Mouse (Mus musculus): ENCODE measurements around the gene Col6a2. TPM values are rescaled to one million over a fixed set of nuclear protein-coding genes. Genes with fewer than 3 reads are reported as not detected.

The Col6a2 gene
- polyA plus RNA-seq, 1 experiment, result 63.3 TPM

- Histone ChIP-seq H3K27me3 (ENCODE audit: control insufficient read depth, insufficient read depth, insufficient read length) (peaks cover 36% of the 10 kb centered on the region), H3K4me2 (ENCODE audit: low read depth) (no peak overlapping the region), H3K4me3 (no peak overlapping the region), H3K79me2 (ENCODE audit: control insufficient read depth, insufficient read depth) (no peaks in the 10 kb centered on the region), H3ac (ENCODE audit: control insufficient read depth, insufficient read length) (no peak overlapping the region), H3K36me3 (ENCODE audit: control insufficient read depth, insufficient read depth) (no peaks in the 10 kb centered on the region)
- TF ChIP-seq TCF3 (IDR thresholded peaks at IDR 0.05; ENCODE audit: insufficient read length, low read depth) (no peak), E2F4 (IDR thresholded peaks at IDR 0.05; ENCODE audit: insufficient read depth) (no peak), TCF12 (IDR thresholded peaks at IDR 0.05; ENCODE audit: insufficient read depth, poor library complexity, severe bottlenecking) (no peak), SRF (IDR thresholded peaks at IDR 0.05; ENCODE audit: control insufficient read depth, insufficient read length, low read depth) (no peak), POLR2AphosphoS2 (IDR thresholded peaks at IDR 0.05; ENCODE audit: insufficient read length, low read depth) (no peak), CEBPB (IDR thresholded peaks at IDR 0.05; ENCODE audit: insufficient read depth, poor library complexity, severe bottlenecking) (no peak), MAX (IDR thresholded peaks at IDR 0.05; ENCODE audit: low read depth) (no peak), MYOG (IDR thresholded peaks at IDR 0.05; ENCODE audit: control insufficient read depth in 1 of 3, insufficient read depth in 1 of 3, insufficient read length in 2 of 3, low read depth in 2 of 3) (no peak), USF1 (IDR thresholded peaks at IDR 0.05; ENCODE audit: low read depth) (no peak), MYOD1 (IDR thresholded peaks at IDR 0.05; ENCODE audit: control insufficient read depth in 1 of 3, insufficient read length in 2 of 3, low read depth in 2 of 3) (no peak), POLR2A (IDR thresholded peaks at IDR 0.05; ENCODE audit: insufficient read length, low read depth) (no peak), REST (IDR thresholded peaks at IDR 0.05; ENCODE audit: insufficient read depth, insufficient read length) (no peak)
Observed at GRCm38 (mm10) chr10:76572151-76572550, 51.3 kb downstream of the Col6a2 start.

- TF ChIP-seq TCF3 (IDR thresholded peaks at IDR 0.05; ENCODE audit: insufficient read length, low read depth) (no peak), REST (IDR thresholded peaks at IDR 0.05; ENCODE audit: insufficient read depth, insufficient read length) (no peak), MYOD1 (IDR thresholded peaks at IDR 0.05; ENCODE audit: control insufficient read depth in 1 of 3, insufficient read length in 2 of 3, low read depth in 2 of 3) (no peak), TCF12 (IDR thresholded peaks at IDR 0.05; ENCODE audit: insufficient read depth, poor library complexity, severe bottlenecking) (no peak), POLR2A (IDR thresholded peaks at IDR 0.05; ENCODE audit: insufficient read length, low read depth) (no peak), CEBPB (IDR thresholded peaks at IDR 0.05; ENCODE audit: insufficient read depth, poor library complexity, severe bottlenecking) (no peak), MAX (IDR thresholded peaks at IDR 0.05; ENCODE audit: low read depth) (no peak), MYOG (IDR thresholded peaks at IDR 0.05; ENCODE audit: control insufficient read depth in 1 of 3, insufficient read depth in 1 of 3, insufficient read length in 2 of 3, low read depth in 2 of 3) (no peak), E2F4 (IDR thresholded peaks at IDR 0.05; ENCODE audit: insufficient read depth) (no peak), USF1 (IDR thresholded peaks at IDR 0.05; ENCODE audit: low read depth) (no peak), SRF (IDR thresholded peaks at IDR 0.05; ENCODE audit: control insufficient read depth, insufficient read length, low read depth) (no peak), POLR2AphosphoS2 (IDR thresholded peaks at IDR 0.05; ENCODE audit: insufficient read length, low read depth) (no peak)
- Histone ChIP-seq H3K4me2 (ENCODE audit: low read depth) (no peak overlapping the region), H3K4me3 (no peak overlapping the region), H3ac (ENCODE audit: control insufficient read depth, insufficient read length) (no peak overlapping the region), H3K36me3 (ENCODE audit: control insufficient read depth, insufficient read depth) (no peaks in the 10 kb centered on the region), H3K79me2 (ENCODE audit: control insufficient read depth, insufficient read depth) (no peaks in the 10 kb centered on the region), H3K27me3 (ENCODE audit: control insufficient read depth, insufficient read depth, insufficient read length) (peaks cover 37% of the 10 kb centered on the region)
Observed at GRCm38 (mm10) chr10:76571070-76571469, 52.4 kb downstream of the Col6a2 start.

GRCm38 (mm10) chr10:76569996-76570685 lies 53.3 kb downstream of the Col6a2 start:
- H3K27me3 ChIP-seq (ENCODE audit: control insufficient read depth, insufficient read depth, insufficient read length), result peaks cover 35% of the 10 kb centered on the region
- no peak for TF ChIP-seq USF1 (IDR thresholded peaks at IDR 0.05; ENCODE audit: low read depth)
- no peak for TF ChIP-seq MYOG (IDR thresholded peaks at IDR 0.05; ENCODE audit: control insufficient read depth in 1 of 3, insufficient read depth in 1 of 3, insufficient read length in 2 of 3, low read depth in 2 of 3)
- no peak for TF ChIP-seq POLR2A (IDR thresholded peaks at IDR 0.05; ENCODE audit: insufficient read length, low read depth)
- no peak for TF ChIP-seq CEBPB (IDR thresholded peaks at IDR 0.05; ENCODE audit: insufficient read depth, poor library complexity, severe bottlenecking)
- no peaks in the 10 kb centered on the region for H3K79me2 ChIP-seq (ENCODE audit: control insufficient read depth, insufficient read depth)
- H3K4me2 ChIP-seq (ENCODE audit: low read depth), result no peak overlapping the region
- no peak overlapping the region for H3K4me3 ChIP-seq
- H3ac ChIP-seq (ENCODE audit: control insufficient read depth, insufficient read length), result no peak overlapping the region
- no peaks in the 10 kb centered on the region for H3K36me3 ChIP-seq (ENCODE audit: control insufficient read depth, insufficient read depth)

- no peak within 1 kb of the TSS for H3ac ChIP-seq (ENCODE audit: control insufficient read depth, insufficient read length)
- H3K4me2 ChIP-seq (ENCODE audit: low read depth), result no peak within 1 kb of the TSS
- H3K79me2 ChIP-seq (ENCODE audit: control insufficient read depth, insufficient read depth), result no peaks in the 10 kb centered on the region
- H3K36me3 ChIP-seq (ENCODE audit: control insufficient read depth, insufficient read depth), result no peaks in the 10 kb centered on the region
- H3K27me3 ChIP-seq (ENCODE audit: control insufficient read depth, insufficient read depth, insufficient read length), result peaks cover 14% of the 10 kb centered on the region
- no peak within 1 kb of the TSS for H3K4me3 ChIP-seq
- no peak for TF ChIP-seq POLR2A (IDR thresholded peaks at IDR 0.05; ENCODE audit: insufficient read length, low read depth)
- no peak for TF ChIP-seq E2F4 (IDR thresholded peaks at IDR 0.05; ENCODE audit: insufficient read depth)
- no peak for TF ChIP-seq TCF12 (IDR thresholded peaks at IDR 0.05; ENCODE audit: insufficient read depth, poor library complexity, severe bottlenecking)
- no peak for TF ChIP-seq TCF3 (IDR thresholded peaks at IDR 0.05; ENCODE audit: insufficient read length, low read depth)
Observed at GRCm38 (mm10) chr10:76561972-76562371, 61.5 kb downstream of the Col6a2 start, which contains the start of gene Spatc1l. Spatc1l (plus strand) TSS chr10:76562272.

- Histone ChIP-seq H3K4me3 (no peak overlapping the region), H3K4me2 (ENCODE audit: low read depth) (no peak overlapping the region), H3K36me3 (ENCODE audit: control insufficient read depth, insufficient read depth) (peaks cover 51% of the 10 kb centered on the region), H3K27me3 (ENCODE audit: control insufficient read depth, insufficient read depth, insufficient read length) (no peaks in the 10 kb centered on the region), H3K79me2 (ENCODE audit: control insufficient read depth, insufficient read depth) (no peaks in the 10 kb centered on the region), H3ac (ENCODE audit: control insufficient read depth, insufficient read length) (no peak overlapping the region)
- TF ChIP-seq TCF12 (IDR thresholded peaks at IDR 0.05; ENCODE audit: insufficient read depth, poor library complexity, severe bottlenecking) (no peak), USF1 (IDR thresholded peaks at IDR 0.05; ENCODE audit: low read depth) (no peak), MYOD1 (IDR thresholded peaks at IDR 0.05; ENCODE audit: control insufficient read depth in 1 of 3, insufficient read length in 2 of 3, low read depth in 2 of 3) (no peak), SRF (IDR thresholded peaks at IDR 0.05; ENCODE audit: control insufficient read depth, insufficient read length, low read depth) (no peak), REST (IDR thresholded peaks at IDR 0.05; ENCODE audit: insufficient read depth, insufficient read length) (no peak), TCF3 (IDR thresholded peaks at IDR 0.05; ENCODE audit: insufficient read length, low read depth) (no peak)
Observed at GRCm38 (mm10) chr10:76554061-76554460, 69.4 kb downstream of the Col6a2 start.

Data from myocyte (in vitro differentiated cells).